ENCODE assay signal across 26 mouse cellular contexts in genomic region chr6:86665076-86665475, GRCm38 (mm10). TPM values are rescaled to one million over a fixed set of nuclear protein-coding genes. Genes with fewer than 3 reads are reported as not detected.
DNase-seq lines count a peak whose midpoint lies in the region; ATAC-seq and TF ChIP-seq lines count a peak whose summit lies in the region.
"Had no signal": no experiment of that assay in that cellular context is flagged by ENCODE, and none has a peak within 500 bp of the region (broad histone marks: within the 10 kb centered on the region; RNA-seq: fewer than 3 reads in every experiment).

No protein-coding gene starts in this region.

- ATAC-seq in heart, embryonic 13.5 days (ENCODE audit: extremely low read depth, insufficient number of reproducible peaks, low FRiP score, low TSS enrichment) = no peak
- no peak for ATAC-seq in liver, embryonic 12.5 days
- ATAC-seq in liver, embryonic 11.5 days (replicated peaks; ENCODE audit: low FRiP score) = no peak
- no peak for ATAC-seq in liver, embryonic 16.5 days (ENCODE audit: low read depth)
- no peak for ATAC-seq in forebrain, embryonic 15.5 days (replicated peaks)
- ATAC-seq: forebrain, embryonic 13.5 days had no signal

- peaks cover 18% of the 10 kb centered on the region for H3K4me1 ChIP-seq in heart, embryonic 13.5 days
- H3K4me1 ChIP-seq in liver, embryonic 12.5 days = peaks cover 69% of the 10 kb centered on the region
- H3K4me1 ChIP-seq in liver, embryonic 11.5 days (replicated peaks; ENCODE audit: control insufficient read depth, insufficient read depth, low read length) = peaks cover 18% of the 10 kb centered on the region
- H3K4me1 ChIP-seq in bone marrow, adult 2 months (ENCODE audit: control insufficient read depth, insufficient read depth, low read length) = peaks cover 9% of the 10 kb centered on the region
- peaks cover 58% of the 10 kb centered on the region for H3K4me1 ChIP-seq in liver, embryonic 16.5 days (ENCODE audit: control insufficient read depth, low read depth, low read length)
- peaks cover 25% of the 10 kb centered on the region for H3K4me1 ChIP-seq in forebrain, embryonic 15.5 days

- TF ChIP-seq CTCF in bone marrow, adult 2 months (IDR thresholded peaks at IDR 0.05; ENCODE audit: control insufficient read depth, insufficient read depth, low read length) = no peak

- no peaks in the 10 kb centered on the region for H3K9me3 ChIP-seq in heart, embryonic 13.5 days
- H3K9me3 ChIP-seq in liver, embryonic 12.5 days (replicated peaks) = no peaks in the 10 kb centered on the region
- H3K9me3 ChIP-seq in liver, embryonic 11.5 days (ENCODE audit: control insufficient read depth, low read length) = no peaks in the 10 kb centered on the region
- H3K9me3 ChIP-seq in liver, embryonic 16.5 days (replicated peaks; ENCODE audit: control insufficient read depth, low read length) = no peaks in the 10 kb centered on the region
- H3K9me3 ChIP-seq in forebrain, embryonic 15.5 days = no peaks in the 10 kb centered on the region
- H3K9me3 ChIP-seq: forebrain, embryonic 13.5 days; G1E; heart, embryonic 15.5 days; hindbrain, embryonic 12.5 days; limb, embryonic 12.5 days; midbrain, embryonic 12.5 days had no signal

- WGBS in heart, embryonic 13.5 days = 80% methylated on average over 5 of the region's 5 CpGs
- WGBS in liver, embryonic 12.5 days (ENCODE audit: insufficient replicate concordance) = 76% methylated on average over 5 of the region's 5 CpGs
- 79% methylated on average over 5 of the region's 5 CpGs for WGBS in liver, embryonic 11.5 days
- WGBS in bone marrow, adult 2 months = 63% methylated on average over 5 of the region's 5 CpGs
- WGBS in liver, embryonic 16.5 days (ENCODE audit: insufficient replicate concordance) = 66% methylated on average over 5 of the region's 5 CpGs
- WGBS in forebrain, embryonic 15.5 days = 87% methylated on average over 5 of the region's 5 CpGs

- TF ChIP-seq POLR2A in bone marrow, adult 2 months (IDR thresholded peaks at IDR 0.05; ENCODE audit: borderline replicate concordance, control insufficient read depth, low read depth, low read length) = no peak

- H3K4me2 ChIP-seq in heart, embryonic 13.5 days = 0 out of 2 replicates have a peak overlapping the region, but pooled peaks have one; percentile 91
- H3K4me2 ChIP-seq in liver, embryonic 12.5 days = peak overlapping the region; percentile 79; the same call in 1 of the 2 replicates
- H3K4me2 ChIP-seq in liver, embryonic 11.5 days = no peak overlapping the region
- H3K4me2 ChIP-seq in liver, embryonic 16.5 days (ENCODE audit: low read depth, low read length) = peak overlapping the region; percentile 47
- H3K4me2 ChIP-seq in forebrain, embryonic 15.5 days (replicated peaks) = no peak overlapping the region
- H3K4me2 ChIP-seq: forebrain, embryonic 13.5 days; heart, embryonic 15.5 days; hindbrain, embryonic 12.5 days; limb, embryonic 12.5 days; midbrain, embryonic 12.5 days had no signal

- no peak for DNase-seq in heart, postnatal 14 days
- no peak for DNase-seq in liver, embryonic 11.5 days (ENCODE audit: low spot score)
- no peak for DNase-seq in testis, postnatal 10 days (ENCODE audit: low spot score)
- DNase-seq: adrenal gland, postnatal 14 days; cerebellum, adult 11-12 months; cerebellum, adult 9-11 months; gastrocnemius, postnatal 14 days; heart, postnatal 36 days; kidney, postnatal 10 days; lung, adult 2 months; lung, postnatal 10 days; right cerebral cortex, postnatal 25 days; spleen, adult 18-20 months; thymus, adult 18-20 months; thymus, postnatal 25 days had no signal

- H3K4me3 ChIP-seq in heart, embryonic 13.5 days = 0 out of 2 replicates have a peak overlapping the region, but pooled peaks have one; percentile 2
- H3K4me3 ChIP-seq in liver, embryonic 12.5 days = no peak overlapping the region
- H3K4me3 ChIP-seq in liver, embryonic 11.5 days (ENCODE audit: low read depth, low read length) = no peak overlapping the region
- H3K4me3 ChIP-seq in bone marrow, adult 2 months (replicated peaks; ENCODE audit: control insufficient read depth, low read depth, low read length) = peak overlapping the region; percentile 39
- H3K4me3 ChIP-seq in liver, embryonic 16.5 days (ENCODE audit: low read depth, low read length) = peak overlapping the region; percentile 91
- no peak overlapping the region for H3K4me3 ChIP-seq in forebrain, embryonic 15.5 days
- H3K4me3 ChIP-seq: forebrain, embryonic 13.5 days; heart, embryonic 15.5 days; hindbrain, embryonic 12.5 days; limb, embryonic 12.5 days; midbrain, embryonic 12.5 days had no signal

- intact Hi-C loops in heart, postnatal 14 days (cut with DNase I) = loop anchor here (5.0 kb wide), 3 partner anchors 68 to 228 kb away; partner anchors contain the start of gene C87436

- H3K36me3 ChIP-seq in heart, embryonic 13.5 days = peaks cover 59% of the 10 kb centered on the region
- H3K36me3 ChIP-seq in liver, embryonic 12.5 days = peaks cover 72% of the 10 kb centered on the region
- H3K36me3 ChIP-seq in liver, embryonic 11.5 days (ENCODE audit: control insufficient read depth, insufficient read depth, low read length) = peaks cover 15% of the 10 kb centered on the region; the same call in 1 of the 2 replicates
- peaks cover 55% of the 10 kb centered on the region for H3K36me3 ChIP-seq in liver, embryonic 16.5 days (ENCODE audit: control insufficient read depth, insufficient read depth)
- peaks cover 25% of the 10 kb centered on the region for H3K36me3 ChIP-seq in forebrain, embryonic 15.5 days

- no peak overlapping the region for H3K27ac ChIP-seq in heart, embryonic 13.5 days (replicated peaks)
- H3K27ac ChIP-seq in liver, embryonic 12.5 days = peak overlapping the region; percentile 28; the same call in 1 of the 2 replicates
- no peak overlapping the region for H3K27ac ChIP-seq in liver, embryonic 11.5 days (ENCODE audit: low read depth, low read length)
- no peak overlapping the region for H3K27ac ChIP-seq in bone marrow, adult 2 months (ENCODE audit: control insufficient read depth, insufficient read depth, low read depth, low read length, poor library complexity)
- H3K27ac ChIP-seq in liver, embryonic 16.5 days (ENCODE audit: low read length) = peak overlapping the region; percentile 9; the same call in 1 of the 2 replicates
- no peak overlapping the region for H3K27ac ChIP-seq in forebrain, embryonic 15.5 days (replicated peaks)
- H3K27ac ChIP-seq: forebrain, embryonic 13.5 days; heart, embryonic 15.5 days; hindbrain, embryonic 12.5 days; limb, embryonic 12.5 days; midbrain, embryonic 12.5 days had no signal

- no peak overlapping the region for H3K9ac ChIP-seq in heart, embryonic 13.5 days
- no peak overlapping the region for H3K9ac ChIP-seq in liver, embryonic 12.5 days
- no peak overlapping the region for H3K9ac ChIP-seq in liver, embryonic 11.5 days (ENCODE audit: low read depth, low read length)
- no peak overlapping the region for H3K9ac ChIP-seq in liver, embryonic 16.5 days (ENCODE audit: low read depth, low read length)
- H3K9ac ChIP-seq in forebrain, embryonic 15.5 days (replicated peaks) = no peak overlapping the region
- H3K9ac ChIP-seq: forebrain, embryonic 13.5 days; heart, embryonic 15.5 days; hindbrain, embryonic 12.5 days; limb, embryonic 12.5 days; midbrain, embryonic 12.5 days had no signal

- H3K27me3 ChIP-seq in heart, embryonic 13.5 days (replicated peaks) = no peaks in the 10 kb centered on the region
- H3K27me3 ChIP-seq in liver, embryonic 12.5 days (replicated peaks) = no peaks in the 10 kb centered on the region
- H3K27me3 ChIP-seq in liver, embryonic 11.5 days (replicated peaks; ENCODE audit: control insufficient read depth, insufficient read depth, low read length) = no peaks in the 10 kb centered on the region
- H3K27me3 ChIP-seq in liver, embryonic 16.5 days (ENCODE audit: control insufficient read depth, insufficient read depth, low read depth, low read length) = no peaks in the 10 kb centered on the region
- no peaks in the 10 kb centered on the region for H3K27me3 ChIP-seq in forebrain, embryonic 15.5 days
- H3K27me3 ChIP-seq: forebrain, embryonic 13.5 days; heart, embryonic 15.5 days; hindbrain, embryonic 12.5 days; limb, embryonic 12.5 days; midbrain, embryonic 12.5 days had no signal

RNA-seq across cellular contexts. Expression of gene Mxd1, which starts 3.9 kb away (rescaled TPM):
- polyA plus RNA-seq in heart, embryonic 13.5 days (2015; fragmentation: Nextera tagmentation; extraction: Ambion mirVana) = 8.5 and 10.0 TPM in 2 replicates
- 1 to 10 TPM; 7.8 to 8.0 TPM for total RNA-seq in heart, postnatal 14 days (2021)
- polyA plus RNA-seq in liver, embryonic 12.5 days (2016; fragmentation: Nextera tagmentation; extraction: Ambion mirVana) = 35.1 and 39.7 TPM in 2 replicates
- 11.5 and 13.4 TPM in 2 replicates for polyA plus RNA-seq in liver, embryonic 11.5 days (2014; fragmentation: Nextera tagmentation; extraction: Ambion mirVana)
- 49.6 and 56.2 TPM in 2 replicates for polyA plus RNA-seq in bone marrow, adult 2 months (2011; ENCODE audit: insufficient read depth, insufficient read length, low replicate concordance, missing spikeins)
- polyA plus RNA-seq in liver, embryonic 16.5 days (2015; fragmentation: Nextera tagmentation; extraction: Ambion mirVana) = 51.6 and 53.8 TPM in 2 replicates
- 22.8 and 23.2 TPM in 2 replicates for polyA plus RNA-seq in forebrain, embryonic 15.5 days (2015; fragmentation: Nextera tagmentation; extraction: Ambion mirVana)

RNA-seq across cellular contexts. Expression of gene Snrnp27, which starts 19.2 kb away (rescaled TPM):
- 72.2 and 81.7 TPM in 2 replicates for polyA plus RNA-seq in heart, embryonic 13.5 days (2015; fragmentation: Nextera tagmentation; extraction: Ambion mirVana)
- 10 to 100 TPM; 40.1 to 45.9 TPM for total RNA-seq in heart, postnatal 14 days (2021)
- polyA plus RNA-seq in liver, embryonic 12.5 days (2016; fragmentation: Nextera tagmentation; extraction: Ambion mirVana) = 82.0 and 85.1 TPM in 2 replicates
- polyA plus RNA-seq in liver, embryonic 11.5 days (2014; fragmentation: Nextera tagmentation; extraction: Ambion mirVana) = 109 and 122 TPM in 2 replicates
- polyA plus RNA-seq in bone marrow, adult 2 months (2011; ENCODE audit: insufficient read depth, insufficient read length, low replicate concordance, missing spikeins) = 47.5 and 47.8 TPM in 2 replicates
- polyA plus RNA-seq in liver, embryonic 16.5 days (2015; fragmentation: Nextera tagmentation; extraction: Ambion mirVana) = 35.6 and 47.6 TPM in 2 replicates
- 113 and 124 TPM in 2 replicates for polyA plus RNA-seq in forebrain, embryonic 15.5 days (2015; fragmentation: Nextera tagmentation; extraction: Ambion mirVana)

RNA-seq across cellular contexts. Expression of gene Asprv1, which starts 37.1 kb away (rescaled TPM):
- polyA plus RNA-seq in heart, embryonic 13.5 days (2015; fragmentation: Nextera tagmentation; extraction: Ambion mirVana) = 0.09 TPM in 2 replicates
- under 1 TPM in 1 of 2 experiments, not detected in 1; 0.27 TPM for total RNA-seq in heart, postnatal 14 days (2021)
- 0.13 TPM in 2 replicates for polyA plus RNA-seq in liver, embryonic 12.5 days (2016; fragmentation: Nextera tagmentation; extraction: Ambion mirVana)
- polyA plus RNA-seq in liver, embryonic 11.5 days (2014; fragmentation: Nextera tagmentation; extraction: Ambion mirVana) = 0.19 and 0.36 TPM in 2 replicates
- polyA plus RNA-seq in bone marrow, adult 2 months (2011; ENCODE audit: insufficient read depth, insufficient read length, low replicate concordance, missing spikeins) = 7.6 and 19.6 TPM in 2 replicates
- polyA plus RNA-seq in liver, embryonic 16.5 days (2015; fragmentation: Nextera tagmentation; extraction: Ambion mirVana) = 2.3 and 2.9 TPM in 2 replicates
- 0.59 and 0.61 TPM in 2 replicates for polyA plus RNA-seq in forebrain, embryonic 15.5 days (2015; fragmentation: Nextera tagmentation; extraction: Ambion mirVana)
- total RNA-seq: adrenal gland, postnatal 14 days; heart, postnatal 36 days had no signal
- polyA plus RNA-seq: G1E had no signal

Comparison
In these comparisons a context has a peak if more than half of its experiments do, and no peak if none do; other contexts are left out.
1. H3K27ac ChIP-seq: peak in liver, embryonic 12.5 days (single experiment) and liver, embryonic 16.5 days (single experiment); none in heart, embryonic 13.5 days (single experiment), liver, embryonic 11.5 days (single experiment), bone marrow, adult 2 months (single experiment) and forebrain, embryonic 15.5 days (single experiment).
2. H3K4me2 ChIP-seq: peak in heart, embryonic 13.5 days (single experiment), liver, embryonic 12.5 days (single experiment) and liver, embryonic 16.5 days (single experiment); none in liver, embryonic 11.5 days (single experiment) and forebrain, embryonic 15.5 days (single experiment).
3. H3K4me3 ChIP-seq: peak in heart, embryonic 13.5 days (single experiment), bone marrow, adult 2 months (single experiment) and liver, embryonic 16.5 days (single experiment); none in liver, embryonic 12.5 days (single experiment), liver, embryonic 11.5 days (single experiment) and forebrain, embryonic 15.5 days (single experiment).